Mouse (Mus musculus) cerebellum, adult 2 months (tissue): ENCODE results near the gene Slc23a2.

ENCODE experiments used
- CTCF ChIP-seq: fragments of 200-500 bp; IDR thresholded peaks from 2 replicates; pipeline ENCODE4 v1.5.1; 2011; ENCODE audit warnings: low read depth, mild to moderate bottlenecking, control low read depth, low read length, moderate library complexity, borderline replicate concordance; ENCODE audit not compliant: insufficient read depth
- POLR2A ChIP-seq: fragments of 200-500 bp; IDR thresholded peaks from 2 replicates; pipeline ENCODE4 v1.6.1; 2011; ENCODE audit warnings: low read length, control low read depth, borderline replicate concordance; ENCODE audit not compliant: insufficient read depth

DNA sequence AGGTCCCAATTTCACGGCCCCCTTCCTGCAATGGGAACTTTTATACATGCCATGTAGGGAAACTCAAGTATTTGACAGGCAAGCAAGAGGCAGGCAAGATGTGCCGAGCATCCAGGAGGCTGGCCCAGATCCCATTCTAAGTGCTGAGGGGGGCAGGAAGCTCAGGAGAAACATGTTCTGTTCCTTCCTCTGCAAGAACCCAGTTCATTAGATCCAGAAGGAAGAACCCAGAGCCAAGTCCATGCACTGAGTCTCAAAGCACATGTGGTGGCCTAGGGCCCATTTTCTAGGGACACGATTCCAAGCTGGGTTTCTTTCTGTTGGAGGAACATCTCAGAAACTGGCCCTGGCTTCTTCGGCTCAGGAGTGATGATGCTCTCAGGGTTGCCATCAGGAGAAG lies 139.5 kb downstream of the Slc23a2 start:
- TF ChIP-seq CTCF (no peak), POLR2A (no peak)
